Mouse (Mus musculus) left cerebral cortex, adult 9 months (tissue): ENCODE data around the gene Fam163a.

Experiments used
- DNase-seq, 2 experiments: peaks; one replicate each; pipeline ENCODE4 v3.0.0; 2022; ENCODE audit warnings: low spot score in 2 of 2

Gene Fam163a

DNA sequence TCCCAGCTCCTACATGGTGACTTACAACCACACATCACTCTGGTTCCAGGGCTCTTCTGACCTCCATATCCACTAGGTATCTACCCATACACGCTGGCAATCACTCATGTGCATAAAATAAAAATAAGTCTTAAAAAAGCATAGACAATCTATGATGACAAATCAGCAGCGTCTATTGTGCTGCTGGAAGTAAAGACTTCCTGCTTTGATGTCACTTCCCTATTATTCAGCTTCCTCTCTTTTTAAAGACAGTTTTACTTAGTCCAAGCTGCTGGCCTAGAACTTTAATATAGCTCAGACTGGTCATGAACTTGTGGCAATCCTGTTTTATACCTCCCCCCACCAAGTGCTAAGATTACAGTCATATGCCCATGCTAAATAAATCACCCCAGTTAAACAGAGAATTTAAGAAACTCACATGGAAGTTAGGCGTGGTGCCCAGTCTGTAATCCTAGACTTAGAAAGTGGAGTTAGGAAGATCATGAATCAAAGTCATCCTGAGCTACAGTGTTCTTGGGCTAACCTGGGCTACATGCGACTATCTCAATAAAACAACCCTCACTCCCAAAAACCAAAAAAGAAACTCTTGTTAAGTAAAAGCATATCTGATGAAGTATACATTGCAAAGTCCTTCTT lies 176.4 kb downstream of the Fam163a start:
- no peak for DNase-seq

DNA sequence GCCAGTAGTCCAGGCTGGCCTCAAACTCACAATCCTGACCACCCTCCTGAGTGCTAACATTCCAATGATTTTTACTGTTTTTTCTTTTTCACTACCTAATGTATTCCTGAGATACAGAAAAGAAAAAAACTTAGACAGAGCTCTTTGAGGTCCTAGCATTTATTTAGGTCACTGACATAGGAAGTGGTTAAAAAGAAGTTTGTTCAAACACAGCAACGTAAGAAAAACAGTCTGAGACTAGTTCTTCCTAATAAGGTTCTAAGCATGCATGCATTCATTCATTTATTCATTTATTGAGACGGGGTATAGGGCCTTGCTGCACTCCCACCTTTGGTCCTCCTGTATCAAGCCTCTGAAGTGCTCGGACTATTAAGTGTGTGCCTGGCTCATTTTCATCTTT lies 177.0 kb downstream of the Fam163a start:
- no peak for DNase-seq
